Mouse (Mus musculus) left cerebral cortex, adult 9 months (tissue): Measurements from ENCODE around the gene Mark1.

Experiments used
- DNase-seq, 2 experiments: peaks; one replicate each; pipeline ENCODE4 v3.0.0; 2022; ENCODE audit warnings: low spot score in 2 of 2

Gene Mark1

GRCm38 (mm10) chr1:184961853-184962252 is 37.5 kb downstream of the Mark1 start:
- no peak for DNase-seq

GRCm38 (mm10) chr1:184958818-184959217 is 40.6 kb downstream of the Mark1 start:
- no peak for DNase-seq

DNA sequence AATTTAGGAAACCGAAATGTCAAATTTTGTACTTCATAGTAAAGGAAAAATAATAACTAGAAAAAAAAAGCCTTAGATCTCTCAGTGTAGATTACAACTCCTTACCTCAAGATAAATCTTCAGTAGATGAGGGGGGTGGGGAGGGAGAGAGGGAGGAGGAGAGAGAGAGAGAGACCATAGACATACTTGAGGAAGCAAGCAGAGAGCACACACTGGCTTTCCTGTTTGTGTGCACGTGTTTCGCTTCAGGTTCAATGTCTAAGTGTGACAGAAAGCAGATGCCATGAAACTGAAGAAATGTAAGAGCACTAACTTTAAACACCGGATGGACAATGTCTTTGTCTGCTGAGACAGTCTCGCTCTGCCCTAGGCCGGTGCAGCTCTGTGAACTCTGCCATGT is 41.0 kb downstream of the Mark1 start:
- no peak for DNase-seq

GRCm38 (mm10) chr1:184951758-184952157 is 47.6 kb downstream of the Mark1 start:
- no peak for DNase-seq

GRCm38 (mm10) chr1:184951057-184951456 is 48.3 kb downstream of the Mark1 start:
- peak in 1 of 2 experiments; percentile 55 for DNase-seq

DNA sequence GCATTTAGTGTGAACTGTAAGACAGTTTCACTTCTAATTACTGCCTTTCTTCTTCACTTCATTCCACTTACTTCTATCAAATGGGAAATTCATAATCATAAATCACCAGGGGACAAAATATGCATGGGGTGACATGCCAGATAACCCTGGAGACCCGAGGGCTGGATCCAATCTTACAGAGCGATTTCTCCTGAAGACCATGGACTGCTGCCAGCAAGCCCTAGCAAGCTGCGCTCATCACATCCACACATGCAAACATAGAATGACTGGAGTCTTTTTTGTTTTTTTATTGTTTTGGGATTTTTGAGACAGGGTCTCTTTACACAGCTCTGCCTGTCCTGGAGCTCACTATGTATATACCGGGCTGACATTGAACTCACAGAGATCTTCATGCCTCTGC is 61.3 kb downstream of the Mark1 start:
- DNase-seq: no peak

DNA sequence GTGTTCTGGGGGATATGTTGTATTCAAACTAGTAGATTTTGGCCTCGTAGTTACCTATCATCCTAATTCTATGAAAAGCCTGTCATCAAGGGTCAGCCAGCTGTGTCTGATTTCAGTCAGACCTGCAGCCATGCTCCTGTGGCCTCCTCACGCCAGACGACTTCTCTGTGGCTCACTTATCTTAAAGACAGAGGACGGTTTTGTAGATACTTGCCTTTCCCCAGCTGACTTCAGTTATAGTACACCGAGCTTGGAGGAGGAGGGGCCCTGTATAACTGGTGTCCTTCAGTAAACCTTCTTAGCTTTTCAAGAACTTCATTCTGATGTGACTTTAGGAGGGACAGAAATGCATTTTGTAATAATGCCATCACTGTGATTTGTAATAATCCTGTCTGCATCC is 63.4 kb downstream of the Mark1 start:
- DNase-seq: no peak

- DNase-seq: no peak
Observed at GRCm38 (mm10) chr1:184935490-184935889, 63.9 kb downstream of the Mark1 start.

DNA sequence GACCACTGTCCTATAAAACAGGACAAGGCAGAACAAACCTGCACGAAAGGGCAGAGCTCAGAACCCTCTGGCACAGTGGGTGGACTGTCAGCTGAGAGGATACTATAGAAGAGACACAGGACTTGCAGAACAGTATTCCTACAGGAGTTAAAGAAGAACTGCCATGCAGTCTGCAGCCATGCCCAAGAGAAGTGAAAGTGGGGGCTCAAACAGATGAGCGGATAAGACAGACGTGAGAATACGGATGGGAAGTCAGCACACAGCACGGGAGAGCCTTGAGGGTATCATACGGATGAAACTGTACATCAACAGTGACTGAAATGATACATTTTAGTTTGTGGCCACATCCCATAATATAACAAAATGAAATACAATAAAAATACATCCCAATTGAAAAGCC is 68.3 kb downstream of the Mark1 start:
- no peak for DNase-seq

DNA sequence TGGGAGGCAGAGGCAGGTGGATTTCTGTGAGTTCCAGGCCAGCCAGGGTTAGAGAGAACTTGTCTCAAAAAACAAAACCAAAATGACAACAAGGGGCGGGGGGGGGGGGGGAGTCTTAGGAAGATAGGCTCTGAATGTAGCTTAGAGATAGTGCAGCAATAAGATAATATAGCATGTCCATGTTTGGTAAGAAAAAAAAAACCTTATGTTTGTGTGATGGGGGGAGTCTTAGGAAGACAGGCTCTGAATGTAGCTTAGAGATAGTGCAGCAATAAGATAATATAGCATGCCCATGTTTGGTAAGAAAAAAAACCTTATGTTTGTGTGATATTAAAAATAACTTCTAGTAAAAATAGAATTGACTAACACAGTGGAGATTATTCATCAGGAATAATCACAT is 71.0 kb downstream of the Mark1 start:
- no peak for DNase-seq

DNA sequence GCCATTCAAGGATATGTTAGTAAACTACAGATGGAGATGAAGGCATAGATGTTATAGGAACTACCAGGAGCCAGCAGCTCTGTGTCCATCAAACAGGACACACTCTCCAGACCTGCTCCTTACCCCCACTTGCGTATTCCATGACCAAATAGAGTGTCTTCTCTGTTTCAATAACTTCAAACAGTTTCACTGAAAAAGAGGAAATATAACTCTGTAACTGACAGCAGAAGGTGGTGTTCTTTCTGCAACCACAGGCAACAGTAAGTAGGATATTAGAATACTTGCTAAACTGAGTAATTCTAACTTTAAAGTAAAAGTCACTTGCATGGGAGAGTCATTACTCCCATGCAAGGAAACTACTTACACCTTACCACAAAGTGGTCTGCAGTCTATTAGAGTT is 71.5 kb downstream of the Mark1 start:
- DNase-seq: no peak

GRCm38 (mm10) chr1:184922824-184923223 is 76.5 kb downstream of the Mark1 start:
- DNase-seq: no peak

DNA sequence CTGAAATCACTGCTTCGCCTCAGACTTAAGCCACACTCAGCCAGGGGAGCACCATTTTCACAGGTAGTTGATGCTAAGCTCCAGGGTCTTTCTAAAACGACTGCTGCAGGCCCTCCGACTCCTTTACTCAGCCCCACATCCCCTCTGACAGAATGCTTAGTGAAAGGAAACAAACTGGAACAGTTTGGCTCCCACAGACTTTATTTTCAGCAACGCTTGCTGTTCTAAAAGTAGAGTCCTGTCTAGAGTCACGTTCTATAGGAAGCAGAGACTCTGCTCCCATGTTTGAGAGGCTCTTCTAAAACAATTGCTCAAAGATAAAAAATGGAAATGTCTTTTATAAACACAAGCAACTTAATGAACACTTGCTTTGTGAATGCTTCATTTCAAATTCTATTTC is 79.3 kb downstream of the Mark1 start:
- DNase-seq: peak in 1 of 2 experiments; percentile 28

GRCm38 (mm10) chr1:184918227-184918888 is 81.0 kb downstream of the Mark1 start:
- no peak for DNase-seq

- no peak for DNase-seq
Observed at GRCm38 (mm10) chr1:184912336-184912735, 87.0 kb downstream of the Mark1 start.

- DNase-seq: no peak
Observed at GRCm38 (mm10) chr1:184911861-184912260, 87.5 kb downstream of the Mark1 start.

DNA sequence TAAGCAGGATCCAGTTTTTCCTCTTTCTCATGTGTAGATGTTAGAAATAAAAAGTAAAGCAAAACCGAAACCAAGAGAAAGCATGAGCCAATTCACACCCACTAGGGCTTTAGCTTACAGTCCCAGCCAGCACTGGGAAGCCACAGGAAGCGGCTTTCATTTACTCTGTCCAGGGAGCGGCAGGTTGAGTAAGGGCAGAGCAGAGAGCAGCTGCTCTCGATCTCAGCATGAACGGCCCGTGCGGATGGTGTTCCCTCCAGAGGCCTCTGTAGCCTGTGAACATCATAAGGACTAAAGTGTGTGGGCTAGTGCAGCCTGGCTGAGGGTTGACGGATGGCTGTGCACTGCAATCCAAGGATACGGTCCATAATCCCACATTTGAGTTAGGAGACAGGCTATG is 90.8 kb downstream of the Mark1 start:
- DNase-seq: no peak

DNA sequence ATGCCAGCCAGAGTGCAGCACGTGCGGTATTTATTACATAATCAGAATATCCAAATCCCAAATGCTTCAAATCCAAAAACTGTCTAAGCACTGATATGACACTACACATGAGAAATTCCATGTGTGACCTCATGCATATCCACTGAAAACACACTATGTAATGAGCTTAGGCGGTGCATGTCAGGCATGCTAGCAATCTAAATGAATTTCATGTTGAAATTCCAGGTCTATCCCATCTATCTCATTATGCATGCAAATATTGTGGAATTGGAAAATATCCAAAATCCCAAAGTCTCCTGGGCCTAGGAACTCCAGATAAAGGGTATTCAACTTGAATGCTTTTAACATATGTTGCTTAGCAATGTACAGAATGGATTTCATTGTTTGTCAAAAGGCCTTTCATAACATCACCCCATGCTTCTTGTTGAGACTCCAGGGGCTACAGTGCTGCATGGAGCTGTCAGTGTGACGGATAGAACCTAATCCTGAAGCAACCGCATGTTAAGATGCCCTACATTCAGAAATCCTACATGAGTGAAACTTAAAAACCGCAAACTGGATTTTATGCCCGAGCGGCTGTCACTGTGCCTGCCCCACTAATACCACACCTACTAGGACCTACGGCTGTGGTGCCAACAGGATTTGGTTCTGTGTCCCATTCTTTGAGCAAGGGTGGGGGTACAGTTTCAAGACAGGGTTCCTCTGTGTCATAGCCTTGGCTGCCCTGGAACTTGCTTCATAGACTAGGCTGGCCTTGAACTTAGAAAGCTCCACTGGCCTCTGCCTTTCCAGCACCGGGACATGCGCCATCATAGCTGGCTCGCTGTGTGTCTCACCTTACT is 93.2 kb downstream of the Mark1 start:
- DNase-seq: no peak

GRCm38 (mm10) chr1:184905371-184905770 is 94.0 kb downstream of the Mark1 start:
- DNase-seq: no peak

GRCm38 (mm10) chr1:184903697-184904096 is 95.7 kb downstream of the Mark1 start:
- DNase-seq: no peak

DNA sequence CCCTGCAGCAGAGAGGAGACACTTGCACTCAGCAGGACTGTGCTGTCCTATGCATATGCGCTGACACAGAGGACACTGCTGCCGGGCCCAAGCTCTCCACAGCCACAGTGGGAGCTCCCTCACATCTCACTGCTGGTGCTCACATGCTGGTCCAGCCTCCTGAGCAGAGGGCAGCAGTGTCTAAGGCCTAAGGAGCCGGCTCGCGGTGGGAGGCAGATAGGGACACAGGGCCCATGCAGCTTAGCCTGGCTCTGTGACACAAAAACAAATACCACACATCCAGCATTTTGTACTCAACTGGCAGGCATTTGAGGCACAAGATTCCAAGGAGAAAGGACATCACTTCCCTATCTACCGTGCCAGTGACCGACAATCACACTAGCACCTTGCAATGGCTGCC is 96.5 kb downstream of the Mark1 start:
- DNase-seq: no peak

DNA sequence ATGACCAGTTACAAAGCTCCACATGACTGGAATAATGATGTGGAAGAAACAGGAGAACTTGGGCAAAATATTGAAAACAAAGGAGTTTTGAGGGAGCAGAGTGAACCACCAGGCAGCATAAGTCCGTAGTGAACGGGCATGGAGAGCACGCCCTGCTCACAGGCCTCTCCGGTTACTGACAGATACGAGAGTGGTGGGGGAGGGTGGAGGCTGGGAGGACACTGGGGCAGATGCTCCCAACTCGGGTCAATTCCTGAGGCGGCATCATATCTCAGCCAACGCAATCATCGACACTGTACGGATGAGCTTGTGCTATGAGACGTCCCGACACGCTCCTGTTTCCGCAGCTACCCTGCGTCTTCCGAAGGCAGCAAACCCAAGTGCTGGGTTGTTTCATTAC is 102.0 kb downstream of the Mark1 start:
- DNase-seq: no peak

- peak in 1 of 2 experiments; percentile 42 for DNase-seq
Observed at GRCm38 (mm10) chr1:184891998-184892397, 107.4 kb downstream of the Mark1 start.
